Mouse (Mus musculus): ENCODE results near the gene Rnf225.

GRCm38 (mm10) chr7:12954896-12955295 is 27.7 kb downstream of the Rnf225 start:
- no peak for TF ChIP-seq POLR2A (IDR thresholded peaks at IDR 0.05; ENCODE audit: control insufficient read depth, extremely low read depth, insufficient read depth, low read length, poor library complexity)
- TF ChIP-seq CTCF (IDR thresholded peaks at IDR 0.05; ENCODE audit: borderline replicate concordance, control insufficient read depth, extremely low read depth, insufficient read depth, low read length, poor library complexity) = no peak

Data from thymus, adult 2 months (tissue).